Mouse (Mus musculus): ENCODE data around the gene Ror2. TPM values are rescaled to one million over a fixed set of nuclear protein-coding genes. Genes with fewer than 3 reads are reported as not detected.

The Ror2 gene
- total and polyA plus RNA-seq, 2 experiments, result 0.06 TPM; not detected in 1

DNA sequence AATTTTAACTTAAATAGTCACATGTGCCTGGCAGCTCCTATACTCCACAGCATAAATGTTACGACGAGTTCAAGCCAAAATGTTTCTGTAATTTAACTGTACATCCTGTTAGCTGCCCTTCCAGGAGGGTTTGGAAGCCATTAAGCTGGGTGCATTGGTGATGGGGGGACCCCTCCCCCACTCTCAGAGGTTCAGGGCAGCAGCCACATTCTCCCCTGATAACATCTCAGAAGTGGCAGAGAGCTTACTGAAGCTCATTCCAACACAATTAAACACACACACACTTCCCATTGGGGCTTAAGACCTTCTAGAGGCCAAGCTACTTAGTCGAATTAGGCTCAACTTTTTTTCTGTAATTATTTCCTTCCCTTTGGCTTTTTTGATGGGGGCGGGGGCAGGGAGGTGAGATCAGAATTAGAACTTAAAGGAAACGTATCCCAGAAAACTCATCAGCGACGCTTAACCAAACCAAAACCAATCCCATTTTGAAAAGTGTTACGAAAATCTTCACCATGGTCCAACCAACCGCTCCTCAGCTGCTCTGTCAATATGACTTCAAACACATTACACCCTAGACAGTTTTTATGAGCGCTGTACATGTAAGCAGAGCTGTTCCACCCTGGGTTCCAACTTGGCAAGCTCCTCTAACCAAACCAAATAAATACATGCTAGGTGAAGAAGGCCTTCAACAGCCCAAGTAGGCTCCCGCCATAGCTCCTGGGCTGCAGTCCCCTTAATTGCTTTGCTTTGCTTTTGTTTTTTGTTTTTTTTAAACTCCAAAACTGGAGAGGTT is 4.1 kb downstream of the Ror2 start:
- Histone ChIP-seq H3K9ac (ENCODE audit: low read depth, low read length) (no peak overlapping the region), H3K79me2 (ENCODE audit: control insufficient read depth, insufficient read depth, low read length) (no peaks in the 10 kb centered on the region), H3K27ac (replicated peaks; ENCODE audit: insufficient read depth, low read depth, low read length) (no peak overlapping the region), H3K4me1 (ENCODE audit: control insufficient read depth, insufficient read depth, low read length) (no peaks in the 10 kb centered on the region), H3K4me3 (ENCODE audit: insufficient read depth, low read depth, low read length) (no peak overlapping the region), H3K36me3 (ENCODE audit: control insufficient read depth, insufficient read depth, low read length) (no peaks in the 10 kb centered on the region), H3K27me3 (ENCODE audit: control insufficient read depth, insufficient read depth, low read length) (peaks cover 4% of the 10 kb centered on the region; the same call in 1 of the 2 replicates)
- WGBS, result 59% methylated on average over 11 of the region's 11 CpGs
- TF ChIP-seq POLR2A (IDR thresholded peaks at IDR 0.05; ENCODE audit: extremely low read depth, insufficient read depth, low read length) (no peak), CTCF (IDR thresholded peaks at IDR 0.05; ENCODE audit: low read depth, low read length) (no peak)
- no peak for DNase-seq (ENCODE audit: extremely low read depth, low read depth, low spot score)

DNA sequence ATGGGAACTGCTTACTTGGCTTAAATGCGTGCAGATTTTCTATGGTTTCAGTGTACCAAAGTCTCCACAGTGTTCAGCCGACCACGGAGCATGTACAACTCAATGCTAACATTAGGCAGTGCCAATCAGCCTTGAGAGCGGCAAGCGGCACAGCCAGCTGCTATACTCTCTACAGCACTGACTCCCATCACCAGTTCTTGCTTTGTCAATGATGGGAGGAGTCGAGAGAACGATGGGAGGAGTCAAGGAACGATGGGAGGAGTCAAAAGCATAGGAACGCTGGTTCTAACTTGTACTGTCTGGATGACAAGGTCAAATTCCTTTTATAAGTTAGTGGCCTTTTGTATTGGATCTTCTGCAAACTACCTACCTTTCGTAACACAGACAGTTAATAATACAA is 7.0 kb downstream of the Ror2 start:
- no peak overlapping the region for H3K27ac ChIP-seq (replicated peaks; ENCODE audit: insufficient read depth, low read depth, low read length)

DNA sequence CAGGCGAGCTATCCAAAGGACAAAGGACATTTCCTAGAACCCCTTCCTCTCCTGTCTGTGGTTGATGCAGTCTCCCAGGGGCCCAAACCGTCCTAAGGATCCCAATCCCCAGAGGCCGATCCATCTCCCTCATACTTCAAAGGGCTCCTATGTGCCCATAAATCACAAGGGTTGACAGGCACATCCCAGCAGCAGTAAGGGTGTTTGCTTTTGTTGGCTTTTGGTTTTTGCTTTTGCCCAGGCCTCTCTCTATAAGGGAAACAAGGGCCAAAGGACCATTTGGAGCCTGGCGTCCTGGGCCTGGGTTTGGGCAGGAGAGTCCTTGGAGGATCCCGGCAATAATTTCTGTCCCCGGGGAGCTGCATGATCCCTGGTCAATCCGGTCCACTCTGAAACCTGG is 9.5 kb downstream of the Ror2 start:
- Histone ChIP-seq H3K79me2 (ENCODE audit: control insufficient read depth, insufficient read depth, low read length) (no peaks in the 10 kb centered on the region), H3K36me3 (ENCODE audit: control insufficient read depth, insufficient read depth, low read length) (no peaks in the 10 kb centered on the region), H3K9ac (ENCODE audit: low read depth, low read length) (no peak overlapping the region), H3K4me3 (ENCODE audit: insufficient read depth, low read depth, low read length) (no peak overlapping the region), H3K4me1 (ENCODE audit: control insufficient read depth, insufficient read depth, low read length) (no peaks in the 10 kb centered on the region), H3K27me3 (ENCODE audit: control insufficient read depth, insufficient read depth, low read length) (no peaks in the 10 kb centered on the region), H3K27ac (replicated peaks; ENCODE audit: insufficient read depth, low read depth, low read length) (no peak overlapping the region)
- WGBS, result 67% methylated on average over 7 of the region's 7 CpGs
- no peak for DNase-seq (ENCODE audit: extremely low read depth, low read depth, low spot score)
- no peak for TF ChIP-seq CTCF (IDR thresholded peaks at IDR 0.05; ENCODE audit: low read depth, low read length)
- no peak for TF ChIP-seq POLR2A (IDR thresholded peaks at IDR 0.05; ENCODE audit: extremely low read depth, insufficient read depth, low read length)

More for the DNA sequence above, 7.0 kb downstream of the Ror2 start:
- H3K27me3 ChIP-seq (ENCODE audit: control insufficient read depth, insufficient read depth, low read length), result no peaks in the 10 kb centered on the region
- WGBS, result 69% methylated on average over 10 of the region's 10 CpGs
- no peak overlapping the region for H3K9ac ChIP-seq (ENCODE audit: low read depth, low read length)
- H3K36me3 ChIP-seq (ENCODE audit: control insufficient read depth, insufficient read depth, low read length), result no peaks in the 10 kb centered on the region
- H3K4me1 ChIP-seq (ENCODE audit: control insufficient read depth, insufficient read depth, low read length), result no peaks in the 10 kb centered on the region
- TF ChIP-seq POLR2A (IDR thresholded peaks at IDR 0.05; ENCODE audit: extremely low read depth, insufficient read depth, low read length) (no peak), CTCF (IDR thresholded peaks at IDR 0.05; ENCODE audit: low read depth, low read length) (no peak)
- H3K4me3 ChIP-seq (ENCODE audit: insufficient read depth, low read depth, low read length), result no peak overlapping the region
- no peaks in the 10 kb centered on the region for H3K79me2 ChIP-seq (ENCODE audit: control insufficient read depth, insufficient read depth, low read length)
- no peak for DNase-seq (ENCODE audit: extremely low read depth, low read depth, low spot score)

DNA sequence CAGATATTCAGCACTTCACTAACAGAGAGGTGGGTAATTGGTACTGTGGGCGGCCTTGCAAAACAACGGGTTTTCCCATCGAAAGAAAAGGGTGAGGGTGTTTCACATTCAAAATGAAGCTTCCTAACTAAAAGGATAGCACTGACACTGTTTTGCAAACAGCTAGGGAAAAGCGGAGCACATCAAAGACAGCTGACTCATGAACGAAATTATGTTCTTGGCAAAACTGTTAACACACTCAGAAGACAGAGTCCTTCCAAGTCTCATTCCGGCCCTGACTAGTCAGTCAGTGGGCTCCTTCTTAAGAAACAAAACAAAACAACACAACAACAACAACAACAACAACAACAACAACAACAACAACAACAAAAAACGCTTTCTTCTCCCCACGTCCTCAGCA is 10.1 kb downstream of the Ror2 start:
- Histone ChIP-seq H3K9ac (ENCODE audit: low read depth, low read length) (no peak overlapping the region), H3K27me3 (ENCODE audit: control insufficient read depth, insufficient read depth, low read length) (no peaks in the 10 kb centered on the region), H3K79me2 (ENCODE audit: control insufficient read depth, insufficient read depth, low read length) (no peaks in the 10 kb centered on the region), H3K4me3 (ENCODE audit: insufficient read depth, low read depth, low read length) (no peak overlapping the region), H3K27ac (replicated peaks; ENCODE audit: insufficient read depth, low read depth, low read length) (no peak overlapping the region), H3K4me1 (ENCODE audit: control insufficient read depth, insufficient read depth, low read length) (no peaks in the 10 kb centered on the region), H3K36me3 (ENCODE audit: control insufficient read depth, insufficient read depth, low read length) (no peaks in the 10 kb centered on the region)
- TF ChIP-seq CTCF (IDR thresholded peaks at IDR 0.05; ENCODE audit: low read depth, low read length) (no peak), POLR2A (IDR thresholded peaks at IDR 0.05; ENCODE audit: extremely low read depth, insufficient read depth, low read length) (no peak)
- 79% methylated on average over 8 of the region's 8 CpGs for WGBS
- no peak for DNase-seq (ENCODE audit: extremely low read depth, low read depth, low spot score)

DNA sequence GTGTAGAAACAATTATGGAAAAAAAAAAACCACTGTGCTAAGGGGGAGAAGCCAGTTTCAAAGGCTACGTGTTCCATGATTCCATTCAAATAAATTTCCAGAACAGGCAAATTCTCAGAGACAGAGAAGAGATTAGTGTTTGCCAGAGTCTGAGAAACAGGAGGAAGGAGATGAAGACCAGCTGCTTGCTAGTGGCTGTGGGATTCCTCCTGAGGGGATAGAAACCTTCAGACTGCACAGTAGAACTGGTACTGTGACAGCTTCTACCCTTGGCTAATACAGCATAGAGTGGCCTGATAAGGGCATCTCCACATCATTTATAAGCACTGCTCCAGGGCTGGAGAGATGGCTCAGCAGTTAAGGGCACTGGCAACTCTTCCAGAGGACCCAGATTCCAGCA is 11.2 kb downstream of the Ror2 start:
- DNase-seq (ENCODE audit: extremely low read depth, low read depth, low spot score), result no peak
- 88% methylated on average over 1 of the region's 1 CpGs for WGBS
- H3K27me3 ChIP-seq (ENCODE audit: control insufficient read depth, insufficient read depth, low read length), result no peaks in the 10 kb centered on the region
- no peaks in the 10 kb centered on the region for H3K79me2 ChIP-seq (ENCODE audit: control insufficient read depth, insufficient read depth, low read length)
- TF ChIP-seq POLR2A (IDR thresholded peaks at IDR 0.05; ENCODE audit: extremely low read depth, insufficient read depth, low read length), result no peak
- no peak for TF ChIP-seq CTCF (IDR thresholded peaks at IDR 0.05; ENCODE audit: low read depth, low read length)
- no peak overlapping the region for H3K27ac ChIP-seq (replicated peaks; ENCODE audit: insufficient read depth, low read depth, low read length)
- H3K9ac ChIP-seq (ENCODE audit: low read depth, low read length), result no peak overlapping the region
- no peaks in the 10 kb centered on the region for H3K4me1 ChIP-seq (ENCODE audit: control insufficient read depth, insufficient read depth, low read length)
- no peak overlapping the region for H3K4me3 ChIP-seq (ENCODE audit: insufficient read depth, low read depth, low read length)
- no peaks in the 10 kb centered on the region for H3K36me3 ChIP-seq (ENCODE audit: control insufficient read depth, insufficient read depth, low read length)

DNA sequence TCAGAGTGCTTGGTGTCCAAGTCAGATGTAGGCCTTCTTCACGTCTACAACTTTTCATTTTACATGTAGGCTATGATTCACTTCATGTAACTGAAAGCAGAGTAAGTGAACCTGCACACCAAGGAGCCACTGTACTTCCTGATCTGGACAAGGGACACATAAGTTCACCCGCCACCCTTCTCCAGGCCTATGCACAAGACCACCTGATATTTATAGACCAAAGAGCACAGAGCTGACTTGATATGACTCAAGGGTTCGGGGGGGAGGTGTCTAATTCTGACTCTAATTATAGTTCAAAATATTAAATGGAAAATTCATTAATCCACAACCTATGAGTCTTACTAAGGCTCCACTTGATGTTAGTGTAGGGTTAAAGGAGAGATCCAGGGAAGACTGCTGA is 14.3 kb downstream of the Ror2 start:
- 85% methylated on average over 3 of the region's 3 CpGs for WGBS
- no peaks in the 10 kb centered on the region for H3K27me3 ChIP-seq (ENCODE audit: control insufficient read depth, insufficient read depth, low read length)
- no peak for TF ChIP-seq POLR2A (IDR thresholded peaks at IDR 0.05; ENCODE audit: extremely low read depth, insufficient read depth, low read length)
- no peak for TF ChIP-seq CTCF (IDR thresholded peaks at IDR 0.05; ENCODE audit: low read depth, low read length)
- H3K4me1 ChIP-seq (ENCODE audit: control insufficient read depth, insufficient read depth, low read length), result no peaks in the 10 kb centered on the region
- no peak for DNase-seq (ENCODE audit: extremely low read depth, low read depth, low spot score)
- H3K79me2 ChIP-seq (ENCODE audit: control insufficient read depth, insufficient read depth, low read length), result no peaks in the 10 kb centered on the region
- H3K36me3 ChIP-seq (ENCODE audit: control insufficient read depth, insufficient read depth, low read length), result no peaks in the 10 kb centered on the region
- no peak overlapping the region for H3K9ac ChIP-seq (ENCODE audit: low read depth, low read length)
- H3K4me3 ChIP-seq (ENCODE audit: insufficient read depth, low read depth, low read length), result no peak overlapping the region
- no peak overlapping the region for H3K27ac ChIP-seq (replicated peaks; ENCODE audit: insufficient read depth, low read depth, low read length)

All from liver, adult 2 months (tissue).